Mouse (Mus musculus): ENCODE measurements around the gene Shq1. TPM values are rescaled to one million over a fixed set of nuclear protein-coding genes. Genes with fewer than 3 reads are reported as not detected.

Gene Shq1
- polyA plus RNA-seq (2017; shearing (Covaris generic)): 1 to 10 TPM; 5.4 to 7.9 TPM

GRCm38 (mm10) chr6:100670880-100671344 is at the start of gene Shq1:
Gene Shq1 (minus strand): TSS chr6:100671157.

DNA sequence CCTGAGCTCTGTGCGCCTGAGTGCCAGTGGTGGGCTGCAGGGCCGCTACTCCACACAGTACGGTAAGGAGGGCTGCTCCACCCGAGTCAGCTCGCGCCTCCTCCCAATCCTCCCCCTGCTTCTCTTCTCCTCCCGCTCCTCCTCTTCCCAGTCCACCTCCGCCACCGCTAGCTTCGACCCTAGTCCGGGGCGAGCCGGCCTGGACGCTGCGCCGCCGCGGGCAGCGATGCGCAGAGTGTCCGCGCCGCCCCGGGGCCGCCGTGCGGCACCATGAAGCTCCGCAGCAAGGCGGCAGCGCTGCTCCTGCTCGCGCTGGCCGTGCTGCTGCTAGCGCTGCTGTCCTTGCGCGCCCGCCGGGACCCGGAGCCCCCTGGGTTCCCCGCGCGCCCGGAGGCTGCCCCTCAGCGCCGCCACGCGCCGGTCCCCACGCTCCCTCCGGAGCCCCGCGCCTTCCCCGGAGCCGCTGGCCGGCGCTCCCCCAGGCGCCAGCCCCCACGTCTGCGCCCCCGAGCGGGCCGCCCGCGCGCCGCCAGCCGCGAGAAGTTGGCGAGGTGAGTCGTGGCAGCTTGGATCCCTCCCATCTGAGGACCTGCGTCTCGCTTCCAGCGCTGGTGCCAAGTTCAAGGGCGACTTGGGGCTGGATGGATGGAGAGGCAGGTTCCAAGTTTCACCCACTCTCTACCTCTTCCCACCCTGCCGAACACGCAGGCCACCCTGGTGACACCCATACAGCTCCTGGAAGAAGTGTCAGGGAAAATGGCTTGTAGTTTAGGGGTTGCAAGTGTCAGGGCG is 33.8 kb upstream of the Shq1 start, which contains the start of gene Gxylt2:
Gene Gxylt2 (plus strand): TSS at position 161 of the 792 bp plus-strand sequence.

Other genes with a start within 250 kb of the Shq1 start
- under 1 TPM; 0.37 to 0.78 TPM for gene Gxylt2, start 33.6 kb upstream of the Shq1 start, polyA plus RNA-seq (2017; shearing (Covaris generic))
- 10 to 100 TPM; 50.5 to 52.0 TPM for gene Ppp4r2, start 162.5 kb upstream of the Shq1 start, polyA plus RNA-seq (2017; shearing (Covaris generic))

Measured in inflammation-experienced regulatory T-cells (primary cell).